Mouse (Mus musculus) lung, postnatal 0 days (tissue): ENCODE measurements at regions not wholly inside any gene's neighbourhood (a gene's known extent, or its start where the extent isn't known, plus 50 kb on each side); places are given as distances from the start of the nearest gene placed in this dataset.

Experiments used
- CTCF ChIP-seq: IDR thresholded peaks from 2 replicates; pipeline ENCODE4 v1.5.1; 2016; ENCODE audit warnings: antibody characterized with exemption, mild to moderate bottlenecking
- EP300 ChIP-seq: IDR thresholded peaks from 2 replicates; pipeline ENCODE4 v1.6.1; 2016; ENCODE audit warnings: antibody characterized with exemption, mild to moderate bottlenecking, control low read depth

GRCm38 (mm10) chr8:86224851-86225250, 355.6 kb downstream of the Abcc12 start:
- TF ChIP-seq CTCF (no peak), EP300 (no peak)
